Mouse (Mus musculus) olfactory bulb, adult 2 months (tissue): ENCODE data around the gene Tsr1.

ENCODE experiments used
- CTCF ChIP-seq: fragments of 200-500 bp; IDR thresholded peaks from 2 replicates; pipeline ENCODE4 v1.5.1; 2012; ENCODE audit warnings: low read depth, mild to moderate bottlenecking, low read length, moderate library complexity; ENCODE audit not compliant: insufficient read depth
- POLR2A ChIP-seq: fragments of 200-500 bp; IDR thresholded peaks from 2 replicates; pipeline ENCODE4 v1.6.1; 2012; ENCODE audit warnings: mild to moderate bottlenecking, low read depth, low read length, moderate library complexity; ENCODE audit not compliant: insufficient read depth

- TF ChIP-seq CTCF (no peak), POLR2A (no peak)
These were observed 12.1 kb downstream of the Tsr1 start for GRCm38 (mm10) chr11:74909978-74910377.
